Mouse (Mus musculus): ENCODE measurements at regions not wholly inside any gene's neighbourhood (a gene's known extent, or its start where the extent isn't known, plus 50 kb on each side); places are given as distances from the start of the nearest gene placed in this dataset.

DNA sequence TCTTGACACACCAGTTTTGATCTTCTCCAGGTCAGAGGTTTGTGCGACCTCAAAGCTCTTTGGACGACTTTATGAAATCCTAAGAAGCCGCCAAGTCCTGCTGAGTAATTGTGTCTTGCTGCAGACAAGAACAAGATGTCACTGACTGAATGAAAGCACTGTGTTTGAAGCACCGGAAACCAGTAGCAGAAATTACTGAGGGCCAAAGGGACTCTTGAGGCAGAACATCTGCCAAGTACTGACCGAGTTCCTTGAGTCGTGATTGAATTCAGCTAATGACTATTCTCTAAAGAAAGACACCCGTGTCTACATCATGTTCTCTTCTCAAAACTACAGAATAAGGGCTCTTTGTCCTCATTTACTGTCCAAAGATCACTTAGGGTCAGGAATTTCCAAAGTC lies 267.6 kb downstream of the Nfkbiz start:
- ATAC-seq (ENCODE audit: low FRiP score, low read depth) (no peak), DNase-seq (ENCODE audit: low spot score) (no peak)
- 63% methylated on average over 7 of the region's 7 CpGs for WGBS
- H3K9me3 ChIP-seq (ENCODE audit: control insufficient read depth, low read length) = no peaks in the 10 kb centered on the region
- no peak overlapping the region for H3K27ac ChIP-seq (replicated peaks; ENCODE audit: low read depth, low read length)
- no peaks in the 10 kb centered on the region for H3K36me3 ChIP-seq (ENCODE audit: control insufficient read depth, insufficient read depth, low read length)
- no peak for TF ChIP-seq POLR2A (IDR thresholded peaks at IDR 0.05; ENCODE audit: borderline replicate concordance, extremely low read depth, insufficient read depth, insufficient read length)
- no peaks in the 10 kb centered on the region for H3K27me3 ChIP-seq (ENCODE audit: control insufficient read depth, insufficient read depth, low read length)
- no peak overlapping the region for H3K9ac ChIP-seq (ENCODE audit: low read depth, low read length, severe bottlenecking)
- H3K4me3 ChIP-seq (replicated peaks; ENCODE audit: low read length) = no peak overlapping the region
- no peak overlapping the region for H3K4me2 ChIP-seq (replicated peaks; ENCODE audit: low read depth, low read length, severe bottlenecking)
- no peaks in the 10 kb centered on the region for H3K4me1 ChIP-seq (ENCODE audit: control insufficient read depth, insufficient read depth, low read length)

DNA sequence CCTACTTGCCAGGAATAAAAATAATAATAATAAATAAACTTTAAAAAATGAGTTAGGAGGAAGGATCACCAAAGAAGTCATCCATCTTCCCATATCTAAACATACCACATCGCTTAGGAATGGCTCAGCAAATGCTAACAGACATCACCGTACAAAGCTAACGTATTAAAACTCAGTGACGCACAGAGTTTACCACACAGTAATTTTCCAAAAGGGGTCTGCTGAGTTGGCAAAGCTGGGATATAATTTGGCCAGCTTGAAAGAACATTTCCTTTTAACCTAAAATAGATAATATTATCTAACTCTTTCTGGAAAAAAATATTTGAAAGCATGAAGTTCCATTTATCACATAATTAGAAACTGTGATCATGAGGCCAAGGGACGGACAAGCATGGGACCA lies 268.6 kb downstream of the Nfkbiz start:
- H3K4me1 ChIP-seq (ENCODE audit: control insufficient read depth, insufficient read depth, low read length) = no peaks in the 10 kb centered on the region
- no peak overlapping the region for H3K4me2 ChIP-seq (replicated peaks; ENCODE audit: low read depth, low read length, severe bottlenecking)
- H3K36me3 ChIP-seq (ENCODE audit: control insufficient read depth, insufficient read depth, low read length) = no peaks in the 10 kb centered on the region
- WGBS = 87% methylated on average over 5 of the region's 5 CpGs
- no peaks in the 10 kb centered on the region for H3K27me3 ChIP-seq (ENCODE audit: control insufficient read depth, insufficient read depth, low read length)
- no peak for ATAC-seq (ENCODE audit: low FRiP score, low read depth)
- no peaks in the 10 kb centered on the region for H3K9me3 ChIP-seq (ENCODE audit: control insufficient read depth, low read length)
- H3K4me3 ChIP-seq (replicated peaks; ENCODE audit: low read length) = no peak overlapping the region
- DNase-seq (ENCODE audit: low spot score) = no peak
- no peak overlapping the region for H3K27ac ChIP-seq (replicated peaks; ENCODE audit: low read depth, low read length)
- H3K9ac ChIP-seq (ENCODE audit: low read depth, low read length, severe bottlenecking) = no peak overlapping the region
- no peak for TF ChIP-seq POLR2A (IDR thresholded peaks at IDR 0.05; ENCODE audit: borderline replicate concordance, extremely low read depth, insufficient read depth, insufficient read length)

DNA sequence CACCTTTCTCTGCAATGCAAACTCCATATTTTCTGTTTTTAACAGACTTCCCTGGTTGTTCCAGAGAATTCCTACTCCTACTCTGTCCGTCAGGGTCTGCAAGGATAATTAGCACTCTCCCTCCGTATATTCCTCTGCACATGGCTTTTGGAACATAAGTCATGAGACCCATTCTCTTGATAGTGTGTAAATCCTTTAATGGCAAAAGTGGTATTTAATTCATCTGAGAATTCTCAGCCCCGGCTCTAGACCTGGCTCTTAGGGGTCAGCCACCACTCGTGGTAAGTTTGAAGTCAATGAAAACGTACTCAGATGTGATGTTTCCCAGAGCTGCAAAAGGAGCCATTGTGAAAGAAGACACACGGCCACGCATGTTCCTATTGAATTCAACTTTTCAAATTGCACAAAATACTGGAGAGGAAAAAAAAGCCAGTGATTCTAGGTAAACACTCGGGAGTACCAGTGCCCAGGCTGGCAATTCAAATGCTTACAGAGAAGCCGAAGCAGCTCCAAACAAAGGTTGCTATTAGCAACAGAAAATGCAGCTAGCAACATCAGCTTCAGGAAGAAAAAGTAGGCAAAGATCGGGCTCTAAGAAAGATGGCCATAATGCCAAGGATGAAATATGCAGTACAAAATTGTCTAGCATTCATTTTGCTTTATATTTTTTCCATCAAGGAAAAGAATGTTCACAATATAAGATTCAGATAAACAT lies 258.2 kb upstream of the Zpld1 start:
- H3K27me3 ChIP-seq (ENCODE audit: control insufficient read depth, insufficient read depth, low read length) = no peaks in the 10 kb centered on the region
- H3K4me2 ChIP-seq (replicated peaks; ENCODE audit: low read depth, low read length, severe bottlenecking) = no peak overlapping the region
- H3K36me3 ChIP-seq (ENCODE audit: control insufficient read depth, insufficient read depth, low read length) = no peaks in the 10 kb centered on the region
- DNase-seq (ENCODE audit: low spot score) (no peak), ATAC-seq (ENCODE audit: low FRiP score, low read depth) (no peak)
- H3K4me1 ChIP-seq (ENCODE audit: control insufficient read depth, insufficient read depth, low read length) = no peaks in the 10 kb centered on the region
- WGBS = 60% methylated on average over 10 of the region's 10 CpGs
- no peak overlapping the region for H3K4me3 ChIP-seq (replicated peaks; ENCODE audit: low read length)
- H3K27ac ChIP-seq (replicated peaks; ENCODE audit: low read depth, low read length) = no peak overlapping the region
- H3K9me3 ChIP-seq (ENCODE audit: control insufficient read depth, low read length) = no peaks in the 10 kb centered on the region
- no peak for TF ChIP-seq POLR2A (IDR thresholded peaks at IDR 0.05; ENCODE audit: borderline replicate concordance, extremely low read depth, insufficient read depth, insufficient read length)
- no peak overlapping the region for H3K9ac ChIP-seq (ENCODE audit: low read depth, low read length, severe bottlenecking)

DNA sequence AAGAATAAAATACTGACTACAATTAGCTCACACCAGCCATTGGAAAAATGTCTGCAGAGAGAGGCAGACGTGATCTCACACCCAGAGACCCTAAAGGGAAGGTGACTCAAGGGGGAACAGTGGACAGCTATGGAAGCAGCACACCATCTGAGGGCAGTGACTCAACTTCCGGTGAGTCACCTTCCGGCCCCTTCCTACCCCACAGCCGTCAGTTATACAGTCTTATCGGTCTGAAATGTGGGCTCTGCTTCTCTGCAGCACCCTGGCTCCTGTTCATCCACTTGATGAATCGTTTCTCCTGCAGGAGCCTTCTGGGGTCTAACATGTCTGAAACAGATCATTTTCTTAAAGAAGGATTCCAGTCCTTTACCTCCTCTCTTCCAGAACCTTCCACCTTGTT lies 257.4 kb upstream of the Zpld1 start:
- no peak for DNase-seq (ENCODE audit: low spot score)
- WGBS = 81% methylated on average over 6 of the region's 6 CpGs
- Histone ChIP-seq H3K9me3 (ENCODE audit: control insufficient read depth, low read length) (no peaks in the 10 kb centered on the region), H3K9ac (ENCODE audit: low read depth, low read length, severe bottlenecking) (no peak overlapping the region), H3K27ac (replicated peaks; ENCODE audit: low read depth, low read length) (no peak overlapping the region), H3K27me3 (ENCODE audit: control insufficient read depth, insufficient read depth, low read length) (no peaks in the 10 kb centered on the region), H3K4me3 (replicated peaks; ENCODE audit: low read length) (no peak overlapping the region), H3K36me3 (ENCODE audit: control insufficient read depth, insufficient read depth, low read length) (no peaks in the 10 kb centered on the region), H3K4me1 (ENCODE audit: control insufficient read depth, insufficient read depth, low read length) (no peaks in the 10 kb centered on the region), H3K4me2 (replicated peaks; ENCODE audit: low read depth, low read length, severe bottlenecking) (no peak overlapping the region)
- TF ChIP-seq POLR2A (IDR thresholded peaks at IDR 0.05; ENCODE audit: borderline replicate concordance, extremely low read depth, insufficient read depth, insufficient read length) = no peak
- no peak for ATAC-seq (ENCODE audit: low FRiP score, low read depth)

DNA sequence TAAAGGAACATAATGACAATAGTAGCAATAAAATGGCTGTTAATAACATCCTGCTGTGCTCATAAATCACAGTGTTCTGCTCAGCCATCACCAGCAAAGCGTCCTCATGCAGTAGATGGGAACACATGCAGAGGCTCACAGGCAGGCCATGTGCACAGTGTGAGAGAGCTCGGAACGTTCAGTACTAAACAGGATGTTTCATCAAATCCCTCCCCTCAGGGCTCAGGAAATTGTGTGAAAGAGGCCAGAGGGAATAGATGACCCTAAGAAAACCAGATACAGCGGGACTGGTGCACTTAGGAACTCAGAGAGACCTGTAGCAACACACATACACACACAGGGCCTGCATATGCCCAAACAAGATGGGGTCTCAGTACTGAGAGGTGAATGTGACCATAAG lies 256.1 kb upstream of the Zpld1 start:
- Histone ChIP-seq H3K4me2 (replicated peaks; ENCODE audit: low read depth, low read length, severe bottlenecking) (no peak overlapping the region), H3K27me3 (ENCODE audit: control insufficient read depth, insufficient read depth, low read length) (no peaks in the 10 kb centered on the region), H3K9me3 (ENCODE audit: control insufficient read depth, low read length) (no peaks in the 10 kb centered on the region), H3K27ac (replicated peaks; ENCODE audit: low read depth, low read length) (no peak overlapping the region), H3K36me3 (ENCODE audit: control insufficient read depth, insufficient read depth, low read length) (no peaks in the 10 kb centered on the region), H3K9ac (ENCODE audit: low read depth, low read length, severe bottlenecking) (no peak overlapping the region), H3K4me3 (replicated peaks; ENCODE audit: low read length) (no peak overlapping the region), H3K4me1 (ENCODE audit: control insufficient read depth, insufficient read depth, low read length) (no peaks in the 10 kb centered on the region)
- no peak for ATAC-seq (ENCODE audit: low FRiP score, low read depth)
- no peak for TF ChIP-seq POLR2A (IDR thresholded peaks at IDR 0.05; ENCODE audit: borderline replicate concordance, extremely low read depth, insufficient read depth, insufficient read length)
- no peak for DNase-seq (ENCODE audit: low spot score)
- 28% methylated on average over 4 of the region's 4 CpGs for WGBS
